Mouse (Mus musculus) CH12.LX (cell line): ENCODE results near the gene Gse1. TPM values are rescaled to one million over a fixed set of nuclear protein-coding genes. Genes with fewer than 3 reads are reported as not detected.

ENCODE experiments used
- DNase-seq: peaks from one replicate; pipeline ENCODE4 v3.0.0-alpha.2; 2013; ENCODE audit errors: extremely low read depth
- H3K27ac ChIP-seq: 2 replicates; pipeline ENCODE4 v1.5.1; 2012; ENCODE audit warnings: low read depth, mild to moderate bottlenecking, control low read depth, moderate library complexity; ENCODE audit not compliant: insufficient read depth
- H3K27me3 ChIP-seq: replicated peaks from 2 replicates; pipeline ENCODE3; 2012; ENCODE audit warnings: inconsistent platforms
- H3K36me3 ChIP-seq, 2 experiments: replicated peaks in 1 of 2; 2 replicates each; pipeline versions ENCODE3 to v1.6.1; 2012; ENCODE audit warnings: inconsistent platforms in 1 of 2, low read length in 1 of 2, mild to moderate bottlenecking in 1 of 2, mixed read lengths in 1 of 2, moderate library complexity in 1 of 2; ENCODE audit not compliant: control insufficient read depth in 1 of 2, insufficient read depth in 1 of 2
- H3K4me1 ChIP-seq, 2 experiments: 2 replicates each; pipeline ENCODE4 v1.6.1; 2012; ENCODE audit warnings: inconsistent platforms in 1 of 2, moderate library complexity in 1 of 2; ENCODE audit not compliant: insufficient read depth in 2 of 2, control insufficient read depth in 1 of 2
- H3K4me2 ChIP-seq: 2 replicates; pipeline ENCODE4 v1.6.1; 2012; ENCODE audit warnings: low read depth, mild to moderate bottlenecking, control low read depth; ENCODE audit not compliant: poor library complexity, insufficient read depth, severe bottlenecking
- H3K4me3 ChIP-seq, 3 experiments: fragments of 150-350 bp in 1 of 3; sonication (generic) in 1 of 3; replicated peaks in 1 of 3; 2 replicates each; pipeline versions ENCODE3 to v1.5.1; 2011 to 2012; ENCODE audit warnings: low read depth in 2 of 3, low read length in 2 of 3, mild to moderate bottlenecking in 2 of 3, moderate library complexity in 2 of 3, control low read depth in 1 of 3, improper control_type of control experiment in 1 of 3, inconsistent platforms in 1 of 3, mixed read lengths in 1 of 3; ENCODE audit not compliant: poor library complexity in 1 of 3
- H3K79me2 ChIP-seq: replicated peaks from 2 replicates; pipeline ENCODE4 v1.6.1; 2012; ENCODE audit warnings: mild to moderate bottlenecking, moderate library complexity; ENCODE audit not compliant: control insufficient read depth, poor library complexity, insufficient read depth, severe bottlenecking; ENCODE audit errors: extremely low read depth
- H3K9ac ChIP-seq: 2 replicates; pipeline ENCODE4 v1.6.1; 2012; ENCODE audit warnings: low read depth, mild to moderate bottlenecking, control low read depth, moderate library complexity; ENCODE audit not compliant: insufficient read depth
- H3K9me3 ChIP-seq: replicated peaks from 2 replicates; pipeline ENCODE3; 2012; ENCODE audit warnings: low read length, inconsistent platforms, mixed read lengths
- BHLHE40 ChIP-seq: IDR thresholded peaks from 2 replicates; pipeline ENCODE4 v1.6.1; 2011; ENCODE audit warnings: mild to moderate bottlenecking, low read depth, low read length, improper control_type of control experiment
- CHD1 ChIP-seq: IDR thresholded peaks from 2 replicates; pipeline ENCODE4 v1.6.1; 2012; ENCODE audit warnings: low read depth, low read length, improper control_type of control experiment, inconsistent platforms
- CHD2 ChIP-seq: IDR thresholded peaks from 2 replicates; pipeline ENCODE4 v1.6.1; 2011; ENCODE audit warnings: low read length, improper control_type of control experiment
- CTCF ChIP-seq, 2 experiments: IDR thresholded peaks in 1 of 2; conservative IDR thresholded peaks in 1 of 2; 2 replicates each; pipeline ENCODE4 v1.5.1; 2011 to 2012; ENCODE audit warnings: low read depth in 2 of 2, low read length in 2 of 2, improper control_type of control experiment in 1 of 2, inconsistent platforms in 1 of 2, mild to moderate bottlenecking in 1 of 2, moderate library complexity in 1 of 2
- ELF1 ChIP-seq: IDR thresholded peaks from 2 replicates; pipeline ENCODE4 v1.6.1; 2014; ENCODE audit warnings: low read depth, mild to moderate bottlenecking, inconsistent platforms, low read length, improper control_type of control experiment
- EP300 ChIP-seq: IDR thresholded peaks from 2 replicates; pipeline ENCODE4 v1.6.1; 2011; ENCODE audit warnings: low read length, improper control_type of control experiment
- ETS1 ChIP-seq: conservative IDR thresholded peaks from 2 replicates; pipeline ENCODE4 v1.6.1; 2012; ENCODE audit warnings: low read depth, mild to moderate bottlenecking, inconsistent platforms, low read length, improper control_type of control experiment, moderate library complexity
- GABPA ChIP-seq: IDR thresholded peaks from 2 replicates; pipeline ENCODE4 v1.6.1; 2012; ENCODE audit warnings: low read depth, low read length, improper control_type of control experiment, inconsistent platforms; ENCODE audit not compliant: insufficient replicate concordance
- HCFC1 ChIP-seq: IDR thresholded peaks from 2 replicates; pipeline ENCODE4 v1.6.1; 2012; ENCODE audit warnings: low read depth, mild to moderate bottlenecking, inconsistent platforms, low read length, improper control_type of control experiment
- IRF4 ChIP-seq: IDR thresholded peaks from 2 replicates; pipeline ENCODE4 v1.6.1; 2014; ENCODE audit warnings: low read depth, mild to moderate bottlenecking, inconsistent platforms, low read length, improper control_type of control experiment
- JUN ChIP-seq: IDR thresholded peaks from 2 replicates; pipeline ENCODE4 v1.6.1; 2011; ENCODE audit warnings: low read depth, mild to moderate bottlenecking, low read length, improper control_type of control experiment, moderate library complexity; ENCODE audit not compliant: insufficient read depth
- JUND ChIP-seq: conservative IDR thresholded peaks from 2 replicates; pipeline ENCODE4 v1.6.1; 2011; ENCODE audit warnings: low read depth, low read length, improper control_type of control experiment
- KAT2A ChIP-seq: IDR thresholded peaks from 2 replicates; pipeline ENCODE4 v1.6.1; 2012; ENCODE audit warnings: low read length, improper control_type of control experiment, inconsistent platforms; ENCODE audit not compliant: insufficient replicate concordance
- MAFK ChIP-seq: IDR thresholded peaks from 2 replicates; pipeline ENCODE4 v1.6.1; 2011; ENCODE audit warnings: low read length, improper control_type of control experiment; ENCODE audit not compliant: insufficient replicate concordance
- MAX ChIP-seq: IDR thresholded peaks from 2 replicates; pipeline ENCODE4 v1.6.1; 2011; ENCODE audit warnings: low read length, improper control_type of control experiment
- MAZ ChIP-seq: IDR thresholded peaks from 2 replicates; pipeline ENCODE4 v1.6.1; 2012; ENCODE audit warnings: low read depth, mild to moderate bottlenecking, inconsistent platforms, low read length, improper control_type of control experiment, moderate library complexity
- MEF2A ChIP-seq: IDR thresholded peaks from 2 replicates; pipeline ENCODE4 v1.6.1; 2014; ENCODE audit warnings: low read depth, mild to moderate bottlenecking, inconsistent platforms, low read length, improper control_type of control experiment, borderline replicate concordance
- MYC ChIP-seq: IDR thresholded peaks from 2 replicates; pipeline ENCODE4 v1.6.1; 2011; ENCODE audit warnings: low read depth, mild to moderate bottlenecking, improper control_type of control experiment, low read length
- NELFE ChIP-seq: IDR thresholded peaks from 2 replicates; pipeline ENCODE4 v1.6.1; 2011; ENCODE audit warnings: low read depth, low read length, improper control_type of control experiment
- PAX5 ChIP-seq: IDR thresholded peaks from 2 replicates; pipeline ENCODE4 v1.6.1; 2012; ENCODE audit warnings: low read length, inconsistent platforms, mixed read lengths
- RAD21 ChIP-seq: IDR thresholded peaks from 2 replicates; pipeline ENCODE4 v1.6.1; 2011; ENCODE audit warnings: low read depth, mild to moderate bottlenecking, low read length, improper control_type of control experiment, moderate library complexity
- RCOR1 ChIP-seq: conservative IDR thresholded peaks from 2 replicates; pipeline ENCODE4 v1.6.1; 2012; ENCODE audit warnings: low read depth, mild to moderate bottlenecking, inconsistent platforms, low read length, improper control_type of control experiment
- SIN3A ChIP-seq: IDR thresholded peaks from 2 replicates; pipeline ENCODE4 v1.6.1; 2012; ENCODE audit warnings: low read length, improper control_type of control experiment, inconsistent platforms
- SMC3 ChIP-seq: IDR thresholded peaks from 2 replicates; pipeline ENCODE4 v1.6.1; 2011; ENCODE audit warnings: low read depth, low read length, improper control_type of control experiment
- TBP ChIP-seq: conservative IDR thresholded peaks from 2 replicates; pipeline ENCODE4 v1.6.1; 2011; ENCODE audit warnings: low read depth, low read length, improper control_type of control experiment
- UBTF ChIP-seq: IDR thresholded peaks from 2 replicates; pipeline ENCODE4 v1.6.1; 2012; ENCODE audit warnings: low read depth, mild to moderate bottlenecking, inconsistent platforms, low read length, improper control_type of control experiment, moderate library complexity
- USF1 ChIP-seq: IDR thresholded peaks from 2 replicates; pipeline ENCODE4 v1.6.1; 2014; ENCODE audit warnings: low read depth, mild to moderate bottlenecking, inconsistent platforms, low read length, improper control_type of control experiment
- ZC3H11A ChIP-seq: IDR thresholded peaks from 2 replicates; pipeline ENCODE4 v1.6.1; 2012; ENCODE audit warnings: low read depth, mild to moderate bottlenecking, inconsistent platforms, low read length, improper control_type of control experiment
- dilution Hi-C: fragments of 300-500 bp; cut with MboI; formaldehyde crosslinking; loops from 2 replicates; pipeline ENCODE4 v1.14.3; 2020; ENCODE audit warnings: low sequenced_read_pairs; ENCODE audit not compliant: extremely low pct_unique_long_range_greater_than_20kb, extremely low pct_ligation_motif_present
- in situ Hi-C: fragments of 300-500 bp; cut with MboI; formaldehyde crosslinking; loops from 3 replicates; pipeline ENCODE4 v1.14.3; 2019; ENCODE audit warnings: low sequenced_read_pairs, low pct_ligation_motif_present, low pct_unique_long_range_greater_than_20kb, mixed read lengths
- polyA plus RNA-seq: library from polyadenylated mRNA; unstranded; fragments of >175 nt; gene quantifications from 2 replicates; pipeline ENCODE4 v1.2.1, GENCODE M21; 2012; ENCODE audit warnings: low read depth; ENCODE audit not compliant: insufficient read length
- total RNA-seq, 2 experiments: library from RNA; depleted of rRNA; stranded (reverse); fragments of 300-350 nt in 1 of 2; fragments of >200 nt in 1 of 2; gene quantifications; 2 replicates each; pipeline ENCODE4 v1.2.3; 2012 to 2014

The Gse1 gene
- total and polyA plus RNA-seq, 3 experiments, result 1.3 to 9.8 (median 8.5) TPM

- TF ChIP-seq MAFK, result no peak
- no peak for TF ChIP-seq JUN
- TF ChIP-seq ZC3H11A, result peak; percentile 79
- peak; percentile 95 to 100 for TF ChIP-seq CTCF (conservative IDR thresholded peaks at IDR 0.05 in 1 of 2, IDR thresholded peaks at IDR 0.05 in 1 of 2; ENCODE audit: low read depth in 2 of 2, low read length in 2 of 2)
- no peak for TF ChIP-seq KAT2A
- peak; percentile 80 for TF ChIP-seq RAD21
- 0 out of 2 replicates have a peak, but pooled peaks have one; percentile 53 for TF ChIP-seq MAZ
- TF ChIP-seq BHLHE40, result no peak; the same call in 1 of the 2 replicates
- TF ChIP-seq UBTF, result no peak
- no peak for TF ChIP-seq TBP
- peak; percentile 56; the same call in 1 of the 2 replicates for TF ChIP-seq MAX
- peak; percentile 72; the same call in 1 of the 2 replicates for TF ChIP-seq MYC
- TF ChIP-seq PAX5, result no peak
- peak; percentile 79 for TF ChIP-seq IRF4
- peak; percentile 69 for TF ChIP-seq ELF1
- no peak for TF ChIP-seq RCOR1
- peak; percentile 95; the same call in 1 of the 2 replicates for TF ChIP-seq NELFE
- no peak for TF ChIP-seq USF1
- peak; percentile 53; the same call in 1 of the 2 replicates for TF ChIP-seq SIN3A
- peak; percentile 99 for TF ChIP-seq SMC3
- TF ChIP-seq GABPA, result no peak
- TF ChIP-seq, all 38 proteins: peak for 16
Measured at GRCm38 (mm10) chr8:120319449-120319848, 91.2 kb downstream of the Gse1 start (continued).

DNA sequence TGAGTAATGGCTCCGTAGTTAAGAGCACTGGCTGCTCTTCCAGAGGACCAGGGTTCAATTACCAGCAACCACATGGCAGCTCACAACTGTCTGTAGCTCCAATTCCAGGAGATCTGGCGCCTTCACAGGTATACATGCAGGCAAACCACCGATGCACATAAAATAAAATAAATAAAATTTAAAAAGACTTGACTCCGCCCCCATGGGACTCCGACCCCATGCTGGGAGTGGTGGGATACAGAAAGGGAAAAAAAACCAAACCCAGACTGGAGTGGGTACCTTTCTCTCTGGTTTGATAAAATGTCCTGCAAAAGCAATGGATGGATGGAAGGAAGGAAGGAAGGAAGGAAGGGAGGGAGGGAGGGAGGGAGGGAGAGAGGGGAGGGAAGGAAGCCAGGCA, 91.9 kb downstream of the Gse1 start:
- Histone ChIP-seq H3K36me3 (no peaks in the 10 kb centered on the region), H3K4me3 (no peak overlapping the region), H3K4me1 (peaks cover 7 to 26% of the 10 kb centered on the region in 2 experiments), H3K27ac (no peak overlapping the region), H3K79me2 (no peaks in the 10 kb centered on the region), H3K9ac (no peak overlapping the region), H3K9me3 (peaks cover 4% of the 10 kb centered on the region), H3K27me3 (peaks cover 18% of the 10 kb centered on the region), H3K4me2 (no peak overlapping the region)
- in situ Hi-C loops, result loop anchor here (5.0 to 10.0 kb wide), 3 partner anchors 42 to 215 kb away; no protein-coding TSS in a partner anchor
- dilution Hi-C loops, result no loop called here
- DNase-seq, result no peak
- TF ChIP-seq EP300 (no peak), MEF2A (no peak), JUND (no peak), MYC (no peak), MAX (no peak), CHD1 (no peak), USF1 (no peak), MAFK (no peak), SMC3 (no peak), KAT2A (no peak), ETS1 (no peak), HCFC1 (no peak), ELF1 (no peak), CHD2 (no peak), GABPA (no peak), ZC3H11A (no peak), MAZ (no peak), PAX5 (no peak), SIN3A (no peak), IRF4 (no peak)
